Mouse (Mus musculus) stomach, postnatal 0 days (tissue): ENCODE measurements around the gene Dpysl5.

ENCODE experiments used
- CTCF ChIP-seq: IDR thresholded peaks from 2 replicates; pipeline ENCODE4 v1.5.1; 2016; ENCODE audit warnings: antibody characterized with exemption, low read depth, mild to moderate bottlenecking, moderate library complexity
- EP300 ChIP-seq: optimal IDR thresholded peaks from 2 replicates; pipeline ENCODE3; 2016; ENCODE audit warnings: antibody characterized with exemption

DNA sequence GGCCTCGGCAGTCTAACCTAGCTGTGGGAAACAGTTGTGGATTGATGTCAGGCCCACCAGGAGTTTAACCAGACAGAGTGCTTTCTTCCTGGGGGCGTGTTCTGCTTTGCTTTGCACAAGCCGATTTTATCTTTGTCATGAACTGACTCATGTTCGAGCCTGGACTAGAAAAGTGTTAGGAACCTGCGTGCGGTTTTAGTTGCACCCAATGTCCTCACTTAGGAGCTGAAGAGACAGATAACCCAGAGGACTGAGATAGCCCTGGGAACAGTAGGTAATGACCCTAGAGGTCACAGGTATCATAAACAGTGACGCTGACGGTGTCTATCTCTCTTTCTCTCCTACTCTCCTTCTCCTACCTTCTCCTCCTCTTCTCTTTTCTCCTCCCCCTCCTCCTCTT lies 86.6 kb downstream of the Dpysl5 start:
- TF ChIP-seq EP300 (no peak), CTCF (no peak)
